Mouse (Mus musculus) adrenal gland, postnatal 4 days (tissue): ENCODE results near the gene Lekr1. TPM values are rescaled to one million over a fixed set of nuclear protein-coding genes. Genes with fewer than 3 reads are reported as not detected.
A peak's percentile ranks its signal among the peaks of the same experiment; 100 is the strongest.

Source experiments
- DNase-seq, 2 experiments: peaks; one replicate each; pipeline ENCODE4 v3.0.0; 2021 to 2022; ENCODE audit warnings: low spot score in 2 of 2, mixed read lengths in 2 of 2
- total RNA-seq, 2 experiments: library from RNA; stranded (reverse); gene quantifications; 2 replicates each; pipeline ENCODE4 v1.2.3; 2021

Gene Lekr1
- total RNA-seq, 2 experiments from 2014 or later = 4.0 to 4.1 TPM

- DNase-seq = no peak
Observed at GRCm38 (mm10) chr3:65654541-65655206, 11.4 kb upstream of the Lekr1 start.

GRCm38 (mm10) chr3:65656451-65656850, 9.6 kb upstream of the Lekr1 start:
- no peak for DNase-seq

GRCm38 (mm10) chr3:65656902-65657660, 8.9 kb upstream of the Lekr1 start:
- DNase-seq = no peak

GRCm38 (mm10) chr3:65658081-65658612, 7.9 kb upstream of the Lekr1 start:
- DNase-seq = no peak

GRCm38 (mm10) chr3:65658721-65659619, 7.1 kb upstream of the Lekr1 start:
- DNase-seq = peak; percentile 35 to 53

GRCm38 (mm10) chr3:65659620-65659932, 6.5 kb upstream of the Lekr1 start:
- DNase-seq = no peak

GRCm38 (mm10) chr3:65660336-65660735, 5.7 kb upstream of the Lekr1 start:
- no peak for DNase-seq

GRCm38 (mm10) chr3:65661731-65662130, 4.3 kb upstream of the Lekr1 start:
- DNase-seq = no peak

- no peak for DNase-seq
Observed at GRCm38 (mm10) chr3:65663176-65663575, 2.9 kb upstream of the Lekr1 start.

- no peak for DNase-seq
Observed at GRCm38 (mm10) chr3:65670216-65670615, 4.2 kb downstream of the Lekr1 start.

- DNase-seq = no peak
Observed at GRCm38 (mm10) chr3:65673725-65674124, 7.7 kb downstream of the Lekr1 start.

GRCm38 (mm10) chr3:65680612-65681011, 14.6 kb downstream of the Lekr1 start:
- no peak for DNase-seq

GRCm38 (mm10) chr3:65689705-65690104, 23.7 kb downstream of the Lekr1 start:
- no peak for DNase-seq

GRCm38 (mm10) chr3:65690850-65691249, 24.8 kb downstream of the Lekr1 start:
- DNase-seq = no peak

GRCm38 (mm10) chr3:65699704-65700103, 33.7 kb downstream of the Lekr1 start:
- DNase-seq = no peak

- DNase-seq = no peak
Observed at GRCm38 (mm10) chr3:65714372-65714771, 48.3 kb downstream of the Lekr1 start.

GRCm38 (mm10) chr3:65717406-65717805, 51.4 kb downstream of the Lekr1 start:
- DNase-seq = no peak

- no peak for DNase-seq
Observed at GRCm38 (mm10) chr3:65722897-65723296, 56.9 kb downstream of the Lekr1 start.

GRCm38 (mm10) chr3:65723664-65724063, 57.6 kb downstream of the Lekr1 start:
- DNase-seq = no peak

- no peak for DNase-seq
Observed at GRCm38 (mm10) chr3:65737816-65738215, 71.8 kb downstream of the Lekr1 start.

GRCm38 (mm10) chr3:65744936-65745335, 78.9 kb downstream of the Lekr1 start:
- DNase-seq = no peak
